Mouse (Mus musculus) kidney, adult 2 months (tissue): ENCODE data around the gene Wipi1. TPM values are rescaled to one million over a fixed set of nuclear protein-coding genes. Genes with fewer than 3 reads are reported as not detected.
"Not testable (repeated sequence)": the region's sequence is repeated elsewhere in the genome, so short reads cannot be mapped to it uniquely, and the experiment has no call there.

Source experiments
- DNase-seq: peaks from one replicate; pipeline ENCODE4 v3.0.0; 2021
- H3K27ac ChIP-seq: fragments of 200-500 bp; 2 replicates; pipeline ENCODE4 v1.5.1; 2012; ENCODE audit warnings: low read depth, low read length, control low read depth, inconsistent platforms; ENCODE audit not compliant: insufficient read depth
- H3K27me3 ChIP-seq: fragments of 200-500 bp; replicated peaks from 2 replicates; pipeline ENCODE4 v1.6.1; 2012; ENCODE audit warnings: mild to moderate bottlenecking, moderate library complexity, low read length, inconsistent platforms; ENCODE audit not compliant: control insufficient read depth, insufficient read depth
- H3K36me3 ChIP-seq: fragments of 200-500 bp; 2 replicates; pipeline ENCODE4 v1.6.1; 2012; ENCODE audit warnings: mild to moderate bottlenecking, moderate library complexity, low read length, inconsistent platforms; ENCODE audit not compliant: control insufficient read depth, insufficient read depth
- H3K4me1 ChIP-seq: fragments of 200-500 bp; 2 replicates; pipeline ENCODE4 v1.6.1; 2011; ENCODE audit warnings: low read length; ENCODE audit not compliant: control insufficient read depth, insufficient read depth
- H3K4me3 ChIP-seq: fragments of 200-500 bp; 2 replicates; pipeline ENCODE4 v1.5.1; 2011; ENCODE audit warnings: mild to moderate bottlenecking, low read depth, low read length, control low read depth; ENCODE audit not compliant: insufficient read depth
- CTCF ChIP-seq: fragments of 200-500 bp; conservative IDR thresholded peaks from 2 replicates; pipeline ENCODE4 v1.5.1; 2011; ENCODE audit warnings: low read depth, mild to moderate bottlenecking, control low read depth, low read length, moderate library complexity, mixed read lengths; ENCODE audit not compliant: insufficient read depth, insufficient read length
- POLR2A ChIP-seq: fragments of 200-500 bp; IDR thresholded peaks from one replicate; pipeline ENCODE4 v1.6.1; 2011; ENCODE audit warnings: low read depth, low read length, control low read depth
- WGBS: fragments of 180-500 bp; shearing (Covaris S2); methylation state at CpG from one replicate; pipeline ENCODE4 v1.1.7; 2018; 5-methylcytosine and 5-hydroxymethylcytosine counted together
- polyA plus RNA-seq: library from polyadenylated mRNA; depleted of rRNA; stranded (reverse); fragments of >200 nt; gene quantifications from 2 replicates; pipeline ENCODE4 v1.2.3, GENCODE M21; 2012

Wipi1 gene
- polyA plus RNA-seq, 1 experiment: 22.7 TPM

DNA sequence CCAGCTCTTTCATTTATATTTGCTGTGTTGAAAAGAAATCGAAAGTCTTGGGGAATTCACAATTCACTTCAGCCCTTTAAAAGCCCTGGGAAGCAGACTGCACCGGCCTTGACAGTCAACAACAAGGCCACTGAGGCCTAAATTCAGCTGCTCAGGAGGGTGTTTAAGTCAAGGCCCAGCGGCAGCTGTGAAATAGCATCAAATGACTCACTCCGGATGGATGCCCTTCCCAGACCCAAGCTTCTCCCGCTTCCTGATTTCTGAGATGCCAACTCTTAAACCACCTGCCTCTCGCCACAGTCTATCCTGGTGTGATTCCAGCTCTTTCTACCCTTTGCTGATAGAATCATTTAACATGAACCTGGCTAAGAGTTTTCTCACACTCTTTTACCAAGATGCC, 8.6 kb upstream of the Wipi1 start:
- DNase-seq: no peak
- Histone ChIP-seq H3K27ac (no peak overlapping the region), H3K4me1 (peaks cover 3% of the 10 kb centered on the region; the same call in 1 of the 2 replicates), H3K4me3 (no peak overlapping the region), H3K27me3 (no peaks in the 10 kb centered on the region), H3K36me3 (no peaks in the 10 kb centered on the region)
- TF ChIP-seq CTCF: no peak
- 79% methylated on average over 6 of the region's 6 CpGs for WGBS

DNA sequence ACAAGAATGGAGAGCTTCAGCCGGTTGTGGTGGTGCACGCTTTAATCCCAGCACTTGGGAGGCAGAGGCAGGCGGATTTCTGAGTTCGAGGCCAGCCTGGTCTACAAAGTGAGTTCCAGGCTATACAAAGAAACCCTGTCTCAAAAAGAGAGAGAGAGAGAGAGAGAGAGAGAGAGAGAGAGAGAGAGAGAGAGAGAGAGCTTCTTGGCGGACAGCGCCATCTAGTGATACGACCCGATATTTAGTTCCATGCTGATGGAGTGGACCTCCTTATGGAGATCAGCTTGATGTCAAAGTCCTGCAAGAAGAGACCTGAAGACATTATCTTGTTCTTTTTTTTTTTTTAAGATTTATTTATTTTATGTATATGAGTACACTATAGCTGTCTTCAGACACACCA, 7.3 kb upstream of the Wipi1 start:
- DNase-seq: peak; percentile 73
- WGBS: 49% methylated on average over 8 of the region's 8 CpGs
- not testable (repeated sequence) for H3K27ac ChIP-seq, H3K27me3 ChIP-seq, H3K36me3 ChIP-seq, H3K4me1 ChIP-seq, H3K4me3 ChIP-seq
- peak; percentile 57 for TF ChIP-seq CTCF

DNA sequence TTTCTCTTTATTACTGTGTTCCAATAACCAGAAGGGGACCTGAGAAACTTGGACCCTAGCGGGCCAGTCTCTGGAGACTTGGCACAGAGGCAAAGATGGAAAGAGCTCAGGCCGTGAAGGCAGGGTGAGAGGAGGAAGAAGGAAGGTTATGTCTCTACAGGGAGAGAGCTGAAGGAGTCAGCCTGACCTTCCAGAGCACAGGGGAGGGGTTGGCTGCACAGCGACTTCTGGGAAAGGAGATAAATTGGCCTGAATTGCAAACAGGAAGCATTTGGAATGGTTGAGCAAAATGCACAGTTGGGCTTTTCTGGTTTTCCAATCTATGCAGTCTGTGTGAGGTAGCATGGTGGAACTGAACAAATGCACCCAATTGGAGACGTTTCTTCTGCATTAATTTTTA, 5.0 kb upstream of the Wipi1 start:
- Histone ChIP-seq H3K36me3 (no peaks in the 10 kb centered on the region), H3K4me1 (no peaks in the 10 kb centered on the region; the same call in 1 of the 2 replicates), H3K27ac (no peak overlapping the region), H3K4me3 (no peak overlapping the region), H3K27me3 (no peaks in the 10 kb centered on the region)
- WGBS: 38% methylated on average over 4 of the region's 4 CpGs
- peak; percentile 35 for DNase-seq
- TF ChIP-seq POLR2A: no peak
- no peak for TF ChIP-seq CTCF

DNA sequence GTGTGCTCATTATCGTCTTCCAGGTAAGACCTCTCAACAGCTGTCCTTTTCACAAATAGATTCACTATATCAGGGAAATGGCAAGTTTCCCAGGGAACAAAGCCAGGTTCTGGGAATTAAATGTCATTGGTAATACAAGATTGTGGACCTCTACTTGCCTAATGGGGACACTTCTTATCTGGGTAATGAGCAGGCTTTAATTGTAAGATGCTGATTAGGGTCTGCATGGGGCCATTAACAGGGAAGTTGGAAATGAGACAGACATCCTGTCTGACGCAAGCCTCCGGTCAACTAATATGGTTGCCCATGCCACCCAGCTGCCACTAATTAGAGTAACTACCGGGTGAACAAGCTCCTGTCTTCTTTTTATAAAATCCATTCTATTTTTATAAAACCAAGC, 4.6 kb upstream of the Wipi1 start:
- H3K27ac ChIP-seq: no peak overlapping the region
- H3K4me1 ChIP-seq: no peaks in the 10 kb centered on the region; the same call in 1 of the 2 replicates
- H3K27me3 ChIP-seq: no peaks in the 10 kb centered on the region
- no peak for DNase-seq
- TF ChIP-seq POLR2A (no peak), CTCF (no peak)
- H3K36me3 ChIP-seq: no peaks in the 10 kb centered on the region
- H3K4me3 ChIP-seq: no peak overlapping the region
- 69% methylated on average over 4 of the region's 4 CpGs for WGBS

DNA sequence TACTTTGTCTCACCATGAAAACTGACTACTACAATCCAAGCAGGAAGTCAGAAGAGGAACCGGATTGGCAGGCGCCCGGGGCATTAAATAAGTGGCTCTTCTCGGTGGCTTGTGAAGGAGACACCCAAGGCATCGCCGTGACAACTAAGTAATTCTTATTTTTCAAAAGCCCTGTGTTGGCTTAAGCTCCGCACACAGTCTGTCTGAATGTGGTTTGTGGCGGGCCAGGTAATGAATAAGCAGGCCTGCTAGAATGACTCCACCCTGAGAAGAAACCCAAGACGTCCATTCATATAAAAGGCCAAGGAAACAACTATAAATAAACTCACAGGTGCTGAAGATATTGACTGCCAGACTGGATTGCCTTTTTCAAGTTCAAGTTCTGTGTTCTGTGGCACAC, 3.5 kb upstream of the Wipi1 start:
- WGBS: 76% methylated on average over 9 of the region's 9 CpGs
- H3K4me1 ChIP-seq: peaks cover 4% of the 10 kb centered on the region; the same call in 1 of the 2 replicates

DNA sequence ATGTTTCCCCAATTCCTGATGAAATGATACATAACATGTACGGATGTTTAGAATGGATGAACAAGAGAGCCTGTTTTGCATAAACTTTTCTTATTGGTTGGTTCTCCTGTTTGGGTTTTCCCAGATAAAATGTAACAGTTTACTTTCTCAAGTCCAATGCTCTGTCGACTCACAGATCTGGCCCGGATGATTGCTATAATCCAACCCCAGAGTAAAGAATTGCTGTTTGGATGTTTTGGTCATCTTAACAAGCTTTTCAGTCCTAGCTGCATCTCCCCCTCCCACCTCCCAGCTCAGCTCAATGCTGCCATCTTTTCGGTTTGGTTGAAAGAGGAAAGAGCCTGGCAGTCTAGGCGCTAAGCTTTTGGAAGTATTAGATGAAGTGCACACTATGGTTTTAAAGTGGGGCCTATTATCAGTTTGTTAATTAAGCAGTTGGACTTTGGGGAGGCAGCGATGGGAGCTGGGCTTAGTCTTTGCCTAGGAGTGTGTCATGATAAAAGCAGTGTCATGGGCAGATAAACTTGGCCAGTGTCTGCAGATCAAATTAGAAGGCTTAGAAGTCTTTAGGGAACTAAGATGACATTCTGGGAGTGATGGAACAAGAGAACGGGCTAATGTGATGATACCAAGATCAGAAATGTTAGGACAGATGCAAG, 1.2 kb upstream of the Wipi1 start:
- no peak overlapping the region for H3K4me3 ChIP-seq
- peaks cover 13% of the 10 kb centered on the region; the same call in 1 of the 2 replicates for H3K4me1 ChIP-seq
- no peaks in the 10 kb centered on the region for H3K27me3 ChIP-seq
- no peaks in the 10 kb centered on the region for H3K36me3 ChIP-seq
- 67% methylated on average over 7 of the region's 7 CpGs for WGBS
- no peak overlapping the region for H3K27ac ChIP-seq
- TF ChIP-seq CTCF (no peak), POLR2A (no peak)
- DNase-seq: no peak

More for the DNA sequence above, 3.5 kb upstream of the Wipi1 start:
- no peak for TF ChIP-seq CTCF
- TF ChIP-seq POLR2A: no peak
- no peaks in the 10 kb centered on the region for H3K27me3 ChIP-seq
- H3K36me3 ChIP-seq: no peaks in the 10 kb centered on the region
- DNase-seq: no peak
- H3K27ac ChIP-seq: no peak overlapping the region
- no peak overlapping the region for H3K4me3 ChIP-seq

DNA sequence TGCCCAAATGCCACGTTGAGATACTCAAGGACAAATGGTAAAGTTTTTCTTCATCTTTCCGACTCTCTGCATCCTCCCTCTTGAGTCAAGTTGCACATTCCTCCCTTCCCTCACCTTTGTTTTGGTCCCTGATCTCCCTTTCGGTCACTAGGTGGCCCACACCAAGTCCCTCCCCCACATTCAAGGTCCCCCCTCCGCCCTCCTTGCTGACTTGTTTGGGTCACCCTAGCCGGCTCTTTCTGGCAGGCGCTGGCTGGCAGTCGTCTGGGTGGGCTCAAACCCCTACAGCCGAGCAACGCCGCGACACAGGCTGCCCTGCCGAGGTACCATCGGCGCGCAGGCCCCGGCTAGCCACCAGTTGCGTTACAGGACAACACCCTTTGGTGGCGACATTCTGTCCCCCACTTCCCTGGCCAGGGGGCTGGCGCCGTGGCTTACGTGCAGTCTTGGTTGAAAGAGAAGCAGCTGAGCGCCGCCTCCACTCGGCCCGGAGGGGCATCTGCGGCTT, 918 bp downstream of the Wipi1 start:
- WGBS: 0% methylated on average over 26 of the region's 26 CpGs
- 0 out of 2 replicates have a peak, but pooled peaks have one; percentile 20 for TF ChIP-seq CTCF
- TF ChIP-seq POLR2A: no peak

More for the DNA sequence above, 918 bp downstream of the Wipi1 start:
- Histone ChIP-seq H3K4me1 (peaks cover 13% of the 10 kb centered on the region; the same call in 1 of the 2 replicates), H3K4me3 (peak overlapping the region; percentile 87), H3K27me3 (no peaks in the 10 kb centered on the region), H3K36me3 (no peaks in the 10 kb centered on the region), H3K27ac (peak overlapping the region; percentile 89)
- no peak for DNase-seq
